Mouse (Mus musculus) hindbrain, embryonic 13.5 days (tissue): Measurements from ENCODE around the gene 1700057G04Rik. TPM values are rescaled to one million over a fixed set of nuclear protein-coding genes. Genes with fewer than 3 reads are reported as not detected.
A peak's percentile ranks its signal among the peaks of the same experiment; 100 is the strongest.

Source experiments
- ATAC-seq: fragments of 200-750 bp; cut with Nextera tagmentation; 2 replicates; pipeline ENCODE4 v1.8.0; 2017; ENCODE audit warnings: moderate TSS enrichment; ENCODE audit not compliant: low FRiP score
- H3K27ac ChIP-seq: fragments of 300-500 bp; sonication (generic); 2 replicates; pipeline ENCODE4 v1.5.1; 2015; ENCODE audit warnings: inconsistent platforms, mild to moderate bottlenecking, moderate library complexity
- H3K27me3 ChIP-seq: fragments of 300-500 bp; sonication (generic); 2 replicates; pipeline ENCODE4 v1.6.1; 2015; ENCODE audit warnings: mild to moderate bottlenecking, inconsistent platforms
- H3K36me3 ChIP-seq: fragments of 300-500 bp; sonication (generic); 2 replicates; pipeline ENCODE4 v1.6.1; 2015; ENCODE audit warnings: mild to moderate bottlenecking, inconsistent platforms
- H3K4me1 ChIP-seq: fragments of 300-500 bp; sonication (generic); replicated peaks from 2 replicates; pipeline ENCODE4 v1.6.1; 2015; ENCODE audit warnings: inconsistent platforms
- H3K4me2 ChIP-seq: fragments of 300-500 bp; sonication (generic); 2 replicates; pipeline ENCODE4 v1.6.1; 2015; ENCODE audit warnings: inconsistent platforms, mild to moderate bottlenecking, moderate library complexity
- H3K4me3 ChIP-seq: fragments of 300-500 bp; sonication (generic); 2 replicates; pipeline ENCODE4 v1.5.1; 2015; ENCODE audit warnings: mild to moderate bottlenecking, inconsistent platforms
- H3K9ac ChIP-seq: fragments of 300-500 bp; sonication (generic); 2 replicates; pipeline ENCODE4 v1.6.1; 2015; ENCODE audit warnings: mild to moderate bottlenecking, inconsistent platforms
- H3K9me3 ChIP-seq: fragments of 300-500 bp; sonication (generic); 2 replicates; pipeline ENCODE4 v1.6.1; 2016; ENCODE audit warnings: inconsistent platforms
- WGBS: fragments of 180-500 bp; shearing (Covaris S2); methylation state at CpG from one replicate; pipeline ENCODE4 v1.1.7; 2015; 5-methylcytosine and 5-hydroxymethylcytosine counted together
- polyA plus RNA-seq: library from polyadenylated mRNA; unstranded; fragments of >200 nt; fragmentation: Nextera tagmentation; extraction: Ambion mirVana; gene quantifications from 2 replicates; pipeline ENCODE4 v1.2.1, GENCODE M21; 2015

The 1700057G04Rik gene
- polyA plus RNA-seq, 1 experiment from 2014 or later, result not detected

GRCm38 (mm10) chr9:92373896-92374295 lies 64.7 kb downstream of the 1700057G04Rik start:
- Histone ChIP-seq H3K9me3 (no peaks in the 10 kb centered on the region), H3K9ac (no peak overlapping the region), H3K27ac (no peak overlapping the region), H3K27me3 (no peaks in the 10 kb centered on the region), H3K36me3 (no peaks in the 10 kb centered on the region), H3K4me3 (no peak overlapping the region), H3K4me2 (no peak overlapping the region), H3K4me1 (no peaks in the 10 kb centered on the region)
- 75% methylated on average over 4 of the region's 4 CpGs for WGBS
- no peak for ATAC-seq

GRCm38 (mm10) chr9:92374705-92375199 lies 65.6 kb downstream of the 1700057G04Rik start:
- Histone ChIP-seq H3K27me3 (no peaks in the 10 kb centered on the region), H3K9ac (no peak overlapping the region), H3K4me1 (no peaks in the 10 kb centered on the region), H3K27ac (no peak overlapping the region), H3K4me2 (no peak overlapping the region), H3K9me3 (no peaks in the 10 kb centered on the region), H3K36me3 (no peaks in the 10 kb centered on the region), H3K4me3 (no peak overlapping the region)
- 65% methylated on average over 7 of the region's 7 CpGs for WGBS
- ATAC-seq, result peak; percentile 78

GRCm38 (mm10) chr9:92375378-92375777 lies 66.2 kb downstream of the 1700057G04Rik start:
- no peak overlapping the region for H3K9ac ChIP-seq
- no peak overlapping the region for H3K4me3 ChIP-seq
- no peak overlapping the region for H3K27ac ChIP-seq
- no peaks in the 10 kb centered on the region for H3K27me3 ChIP-seq
- no peaks in the 10 kb centered on the region for H3K4me1 ChIP-seq
- H3K9me3 ChIP-seq, result no peaks in the 10 kb centered on the region
- WGBS, result 65% methylated on average over 8 of the region's 8 CpGs
- H3K36me3 ChIP-seq, result no peaks in the 10 kb centered on the region
- no peak overlapping the region for H3K4me2 ChIP-seq
- no peak for ATAC-seq

- Histone ChIP-seq H3K4me1 (no peaks in the 10 kb centered on the region), H3K27me3 (no peaks in the 10 kb centered on the region), H3K9ac (no peak overlapping the region), H3K4me2 (no peak overlapping the region), H3K27ac (no peak overlapping the region), H3K36me3 (no peaks in the 10 kb centered on the region), H3K9me3 (no peaks in the 10 kb centered on the region), H3K4me3 (no peak overlapping the region)
- WGBS, result 79% methylated on average over 1 of the region's 1 CpGs
- ATAC-seq, result no peak
Measured at GRCm38 (mm10) chr9:92377967-92378366, 68.8 kb downstream of the 1700057G04Rik start.

GRCm38 (mm10) chr9:92379240-92379639 lies 70.1 kb downstream of the 1700057G04Rik start:
- Histone ChIP-seq H3K9me3 (no peaks in the 10 kb centered on the region), H3K4me3 (no peak overlapping the region), H3K27me3 (no peaks in the 10 kb centered on the region), H3K9ac (no peak overlapping the region), H3K4me1 (no peaks in the 10 kb centered on the region), H3K4me2 (no peak overlapping the region), H3K27ac (no peak overlapping the region), H3K36me3 (no peaks in the 10 kb centered on the region)
- WGBS, result 92% methylated on average over 5 of the region's 5 CpGs
- no peak for ATAC-seq

GRCm38 (mm10) chr9:92383415-92383814 lies 74.2 kb downstream of the 1700057G04Rik start:
- ATAC-seq, result no peak
- Histone ChIP-seq H3K4me2 (no peak overlapping the region), H3K9ac (no peak overlapping the region), H3K27me3 (no peaks in the 10 kb centered on the region), H3K27ac (no peak overlapping the region), H3K4me1 (no peaks in the 10 kb centered on the region), H3K36me3 (no peaks in the 10 kb centered on the region), H3K4me3 (no peak overlapping the region), H3K9me3 (no peaks in the 10 kb centered on the region)
- WGBS, result 87% methylated on average over 3 of the region's 3 CpGs

GRCm38 (mm10) chr9:92384401-92384800 lies 75.2 kb downstream of the 1700057G04Rik start:
- no peaks in the 10 kb centered on the region for H3K9me3 ChIP-seq
- H3K36me3 ChIP-seq, result no peaks in the 10 kb centered on the region
- H3K27ac ChIP-seq, result no peak overlapping the region
- no peaks in the 10 kb centered on the region for H3K4me1 ChIP-seq
- H3K27me3 ChIP-seq, result no peaks in the 10 kb centered on the region
- 81% methylated on average over 3 of the region's 3 CpGs for WGBS
- ATAC-seq, result no peak
- H3K9ac ChIP-seq, result no peak overlapping the region
- no peak overlapping the region for H3K4me2 ChIP-seq
- H3K4me3 ChIP-seq, result no peak overlapping the region

- H3K9me3 ChIP-seq, result no peaks in the 10 kb centered on the region
Measured at GRCm38 (mm10) chr9:92385831-92386230, 76.7 kb downstream of the 1700057G04Rik start.

GRCm38 (mm10) chr9:92386871-92387270 lies 77.7 kb downstream of the 1700057G04Rik start:
- 72% methylated on average over 1 of the region's 1 CpGs for WGBS
- Histone ChIP-seq H3K36me3 (no peaks in the 10 kb centered on the region), H3K27ac (no peak overlapping the region), H3K27me3 (no peaks in the 10 kb centered on the region), H3K9me3 (no peaks in the 10 kb centered on the region), H3K4me3 (no peak overlapping the region), H3K4me2 (no peak overlapping the region), H3K9ac (no peak overlapping the region), H3K4me1 (no peaks in the 10 kb centered on the region)
- no peak for ATAC-seq

More at GRCm38 (mm10) chr9:92385831-92386230, 76.7 kb downstream of the 1700057G04Rik start:
- WGBS, result 93% methylated on average over 1 of the region's 1 CpGs
- no peaks in the 10 kb centered on the region for H3K4me1 ChIP-seq
- H3K27me3 ChIP-seq, result no peaks in the 10 kb centered on the region
- no peak overlapping the region for H3K4me2 ChIP-seq
- no peak overlapping the region for H3K9ac ChIP-seq
- H3K27ac ChIP-seq, result no peak overlapping the region
- H3K36me3 ChIP-seq, result no peaks in the 10 kb centered on the region
- no peak for ATAC-seq
- no peak overlapping the region for H3K4me3 ChIP-seq

- Histone ChIP-seq H3K4me1 (no peaks in the 10 kb centered on the region), H3K4me2 (no peak overlapping the region), H3K4me3 (no peak overlapping the region), H3K27ac (no peak overlapping the region), H3K36me3 (no peaks in the 10 kb centered on the region), H3K9ac (no peak overlapping the region), H3K27me3 (no peaks in the 10 kb centered on the region), H3K9me3 (no peaks in the 10 kb centered on the region)
- ATAC-seq, result no peak
- WGBS, result 88% methylated on average over 1 of the region's 1 CpGs
Measured at GRCm38 (mm10) chr9:92387404-92387803, 78.2 kb downstream of the 1700057G04Rik start.

GRCm38 (mm10) chr9:92402628-92403027 lies 93.5 kb downstream of the 1700057G04Rik start:
- Histone ChIP-seq H3K9ac (no peak overlapping the region), H3K4me2 (no peak overlapping the region), H3K36me3 (no peaks in the 10 kb centered on the region), H3K4me1 (no peaks in the 10 kb centered on the region), H3K27ac (no peak overlapping the region), H3K9me3 (0 out of 2 replicates have a peak, but pooled peaks cover 4% of the 10 kb centered on the region), H3K27me3 (no peaks in the 10 kb centered on the region), H3K4me3 (no peak overlapping the region)
- ATAC-seq, result no peak
- WGBS, result 89% methylated on average over 5 of the region's 5 CpGs
